Mouse (Mus musculus): ENCODE results near the gene Spin2e. TPM values are rescaled to one million over a fixed set of nuclear protein-coding genes. Genes with fewer than 3 reads are reported as not detected.
"Not testable (repeated sequence)": the region's sequence is repeated elsewhere in the genome, so short reads cannot be mapped to it uniquely, and the experiment has no call there.

The Spin2e gene
- not detected in 2 replicates for polyA plus RNA-seq (2014; fragmentation: Nextera tagmentation; extraction: Ambion mirVana)

DNA sequence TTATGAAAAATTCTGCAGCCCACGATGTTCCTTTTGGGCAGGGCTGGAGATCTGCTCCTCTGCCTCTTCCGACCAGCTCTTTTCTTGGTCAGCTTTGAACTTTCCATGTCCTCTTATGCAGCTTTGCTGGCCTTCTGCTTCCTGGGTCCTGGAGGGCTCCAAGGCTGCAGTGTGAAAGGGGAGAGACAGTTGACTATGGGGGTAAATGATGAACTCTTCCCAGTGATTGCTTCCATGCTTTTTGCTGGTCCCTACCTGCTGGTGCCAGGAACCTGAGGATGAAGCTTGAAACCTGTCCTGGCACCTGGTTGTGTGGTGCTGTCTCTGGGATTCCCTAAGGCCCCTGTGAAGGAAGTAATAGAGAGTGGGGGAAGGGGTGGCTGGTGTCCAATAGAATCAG, at the start of gene Spin2e:
Gene Spin2e, minus strand, starts transcription at position 101 of the 400 bp plus-strand sequence.
- not testable (repeated sequence) for H3K9me3 ChIP-seq (ENCODE audit: control insufficient read depth, low read length); H3K27ac ChIP-seq (ENCODE audit: low read depth, low read length); H3K4me2 ChIP-seq; H3K27me3 ChIP-seq (ENCODE audit: control insufficient read depth, insufficient read depth, low read length); H3K4me3 ChIP-seq (ENCODE audit: low read depth, low read length); H3K36me3 ChIP-seq (ENCODE audit: control insufficient read depth, insufficient read depth, low read length); ATAC-seq (ENCODE audit: low FRiP score); DNase-seq (ENCODE audit: low spot score, missing footprints); H3K9ac ChIP-seq (ENCODE audit: low read length); H3K4me1 ChIP-seq (ENCODE audit: control insufficient read depth, insufficient read depth, low read length)
- 73% methylated on average over 1 of the region's 2 CpGs for WGBS

DNA sequence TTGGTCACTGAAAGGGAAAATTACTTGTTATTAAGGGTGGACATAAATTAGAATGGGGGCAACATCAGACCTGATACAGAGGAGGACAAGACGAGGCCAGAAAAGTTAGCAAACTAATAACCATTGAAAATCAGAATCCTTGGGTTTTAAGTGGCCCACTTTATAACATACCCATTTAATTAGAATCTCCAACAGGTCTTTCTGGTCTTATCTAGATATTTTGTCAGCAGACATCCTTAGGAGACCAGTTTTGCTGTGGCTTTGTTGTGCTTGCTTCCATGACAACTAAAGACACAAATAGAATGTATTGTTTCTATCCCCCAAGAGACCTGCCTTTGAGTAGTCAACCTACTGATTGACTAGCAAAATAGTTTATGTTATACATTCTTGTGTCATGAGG, 44.5 kb downstream of the Spin2e start, which contains the start of gene Gm21883:
Gene Gm21883, minus strand, starts transcription at position 101 of the 400 bp plus-strand sequence.
- H3K4me2 ChIP-seq; H3K9ac ChIP-seq (ENCODE audit: low read length); H3K36me3 ChIP-seq (ENCODE audit: control insufficient read depth, insufficient read depth, low read length); ATAC-seq (ENCODE audit: low FRiP score); H3K9me3 ChIP-seq (ENCODE audit: control insufficient read depth, low read length); H3K27me3 ChIP-seq (ENCODE audit: control insufficient read depth, insufficient read depth, low read length); H3K4me3 ChIP-seq (ENCODE audit: low read depth, low read length); H3K27ac ChIP-seq (ENCODE audit: low read depth, low read length); H3K4me1 ChIP-seq (ENCODE audit: control insufficient read depth, insufficient read depth, low read length); DNase-seq (ENCODE audit: low spot score, missing footprints): not testable (repeated sequence)
- WGBS, result no CpG with 5 or more reads among the region's 1 CpGs

Other genes starting within 250 kb of the Spin2e start
- gene Btbd35f19, start 235.0 kb downstream of the Spin2e start, polyA plus RNA-seq (2014; fragmentation: Nextera tagmentation; extraction: Ambion mirVana), result not detected in 2 replicates
- gene Gm21883, start 44.6 kb downstream of the Spin2e start, polyA plus RNA-seq (2014; fragmentation: Nextera tagmentation; extraction: Ambion mirVana), result not detected in 2 replicates
- gene Btbd35f25, start 98.2 kb upstream of the Spin2e start, polyA plus RNA-seq (2014; fragmentation: Nextera tagmentation; extraction: Ambion mirVana), result not detected in 2 replicates